ENCODE assay signal across 19 mouse cellular contexts in the genomic region with DNA sequence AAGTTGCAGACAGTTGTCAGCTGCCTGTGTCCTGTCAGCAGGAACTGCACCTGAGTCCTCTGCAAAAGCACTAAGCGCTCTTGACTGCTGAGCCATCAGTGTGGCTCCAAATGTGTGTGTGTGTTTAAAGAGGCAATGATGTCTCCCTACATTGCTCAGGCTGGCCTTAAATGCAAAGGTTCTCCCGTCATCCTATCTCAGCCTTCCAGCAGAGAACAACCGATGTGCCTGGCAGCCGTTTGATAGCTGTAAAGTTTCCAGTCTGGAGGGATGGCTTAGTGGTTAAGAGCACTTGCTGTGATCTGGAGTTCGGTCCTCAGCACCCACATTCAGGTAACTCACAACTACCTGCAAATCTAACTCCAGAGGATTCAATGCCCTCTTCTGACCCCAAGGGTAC. TPM values are rescaled to one million over a fixed set of nuclear protein-coding genes. Genes with fewer than 3 reads are reported as not detected.
A peak's percentile ranks its signal among the peaks of the same experiment; 100 is the strongest.
DNase-seq lines count a peak whose midpoint lies in the region; ATAC-seq and TF ChIP-seq lines count a peak whose summit lies in the region.
"Had no signal": no experiment of that assay in that cellular context is flagged by ENCODE, and none has a peak within 500 bp of the region (broad histone marks: within the 10 kb centered on the region; RNA-seq: fewer than 3 reads in every experiment).

No protein-coding gene starts in this region.

- no peak for TF ChIP-seq CTCF in liver, embryonic 14.5 days (IDR thresholded peaks at IDR 0.05; ENCODE audit: low read depth)

- 61% methylated on average over 5 of the region's 5 CpGs for WGBS in liver, embryonic 11.5 days
- 41% methylated on average over 5 of the region's 5 CpGs for WGBS in liver, embryonic 14.5 days (ENCODE audit: insufficient replicate concordance)

- H3K36me3 ChIP-seq in liver, embryonic 11.5 days (ENCODE audit: control insufficient read depth, insufficient read depth, low read length) = no peaks in the 10 kb centered on the region
- no peaks in the 10 kb centered on the region for H3K36me3 ChIP-seq in liver, embryonic 14.5 days (replicated peaks; ENCODE audit: control insufficient read depth, insufficient read depth, low read depth)
- H3K36me3 ChIP-seq: embryonic facial prominence, embryonic 10.5 days; embryonic facial prominence, embryonic 12.5 days; forebrain, embryonic 15.5 days had no signal

- H3K4me2 ChIP-seq in liver, embryonic 11.5 days = no peak overlapping the region
- H3K4me2 ChIP-seq in liver, embryonic 14.5 days (ENCODE audit: low read depth) = no peak overlapping the region
- H3K4me2 ChIP-seq: embryonic facial prominence, embryonic 12.5 days; forebrain, embryonic 13.5 days; forebrain, embryonic 15.5 days had no signal

- no peaks in the 10 kb centered on the region for H3K9me3 ChIP-seq in liver, embryonic 11.5 days (ENCODE audit: control insufficient read depth, low read length)
- H3K9me3 ChIP-seq in liver, embryonic 14.5 days (ENCODE audit: control insufficient read depth, low read length) = no peaks in the 10 kb centered on the region
- H3K9me3 ChIP-seq: embryonic facial prominence, embryonic 10.5 days; embryonic facial prominence, embryonic 12.5 days; forebrain, embryonic 13.5 days; forebrain, embryonic 15.5 days had no signal

- peak; percentile 56 for ATAC-seq in liver, embryonic 11.5 days (replicated peaks; ENCODE audit: low FRiP score)
- no peak for ATAC-seq in liver, embryonic 14.5 days (ENCODE audit: insufficient read depth)
- ATAC-seq in CD4-positive, CD25-positive, alpha-beta regulatory T cell, adult 4 months = no peak
- ATAC-seq: forebrain, embryonic 13.5 days; forebrain, embryonic 15.5 days; forebrain, postnatal 0 days had no signal

- peak; percentile 44; the same call in 1 of the 2 replicates for TF ChIP-seq EP300 in liver, embryonic 14.5 days (IDR thresholded peaks at IDR 0.05; ENCODE audit: low read depth)

- H3K9ac ChIP-seq in liver, embryonic 11.5 days (ENCODE audit: low read depth, low read length) = no peak overlapping the region
- no peak overlapping the region for H3K9ac ChIP-seq in liver, embryonic 14.5 days (replicated peaks)
- H3K9ac ChIP-seq: embryonic facial prominence, embryonic 12.5 days; forebrain, embryonic 13.5 days; forebrain, embryonic 15.5 days; forebrain, postnatal 0 days had no signal

- no peaks in the 10 kb centered on the region for H3K27me3 ChIP-seq in liver, embryonic 11.5 days (replicated peaks; ENCODE audit: control insufficient read depth, insufficient read depth, low read length)
- H3K27me3 ChIP-seq in liver, embryonic 14.5 days (ENCODE audit: control insufficient read depth, insufficient read depth, low read length) = no peaks in the 10 kb centered on the region
- H3K27me3 ChIP-seq: embryonic facial prominence, embryonic 12.5 days; forebrain, embryonic 15.5 days had no signal

- no peak for DNase-seq in liver, embryonic 11.5 days (ENCODE audit: low spot score)
- DNase-seq in liver = no peak
- DNase-seq in c-Kit-positive CD71-positive TER-119-positive erythroid progenitor cells, embryonic 14.5 days (ENCODE audit: low spot score) = peak; percentile 4
- peak in 1 of 3 experiments; percentile 3 for DNase-seq in liver, embryonic 14.5 days (ENCODE audit: low read depth in 3 of 3, low spot score in 3 of 3)
- DNase-seq: adrenal gland, adult 2 months; adrenal gland, postnatal 10 days; adrenal gland, postnatal 25 days; B cell, adult 2 months; cerebellum, adult 11-12 months; cerebellum, adult 2 months; cerebellum, adult 9-10 months; cerebellum, postnatal 10 days; cerebellum, postnatal 25 days; forebrain, postnatal 0 days had no signal

- peaks cover 22% of the 10 kb centered on the region for H3K4me1 ChIP-seq in liver, embryonic 11.5 days (replicated peaks; ENCODE audit: control insufficient read depth, insufficient read depth, low read length)
- H3K4me1 ChIP-seq in liver, embryonic 14.5 days (replicated peaks; ENCODE audit: control insufficient read depth in 2 of 2, insufficient read depth in 2 of 2, low read length in 1 of 2) = peaks cover 2 to 16% of the 10 kb centered on the region in 2 experiments; a peak in 3 of 4 replicates
- H3K4me1 ChIP-seq: embryonic facial prominence, embryonic 12.5 days; forebrain, embryonic 13.5 days; forebrain, embryonic 15.5 days had no signal

- no peak overlapping the region for H3K4me3 ChIP-seq in liver, embryonic 11.5 days (ENCODE audit: low read depth, low read length)
- H3K4me3 ChIP-seq in liver, embryonic 14.5 days (ENCODE audit: insufficient read depth in 1 of 2, low read depth in 2 of 2, low read length in 2 of 2) = no peak overlapping the region
- H3K4me3 ChIP-seq: embryonic facial prominence, embryonic 10.5 days; embryonic facial prominence, embryonic 12.5 days; forebrain, embryonic 13.5 days; forebrain, embryonic 15.5 days had no signal

- H3K27ac ChIP-seq in liver, embryonic 11.5 days (ENCODE audit: low read depth, low read length) = no peak overlapping the region; the same call in 1 of the 2 replicates
- no peak overlapping the region for H3K27ac ChIP-seq in liver, embryonic 14.5 days
- H3K27ac ChIP-seq: embryonic facial prominence, embryonic 10.5 days; embryonic facial prominence, embryonic 12.5 days; forebrain, embryonic 13.5 days; forebrain, embryonic 15.5 days had no signal

RNA-seq across cellular contexts. Expression of a gene that starts 55.6 kb away (rescaled TPM):
- 16.5 and 17.8 TPM in 2 replicates for polyA plus RNA-seq in liver, embryonic 11.5 days (2014; fragmentation: Nextera tagmentation; extraction: Ambion mirVana)
- polyA plus RNA-seq in liver, embryonic 14.5 days (2012; rRNA removed) = 1.3 and 2.5 TPM in 2 replicates
- polyA plus RNA-seq in liver, embryonic 14.5 days (2014; fragmentation: Nextera tagmentation; extraction: Ambion mirVana) = 4.8 and 5.7 TPM in 2 replicates
- polyA plus RNA-seq in CD4-positive, CD25-positive, alpha-beta regulatory T cell, adult 4 months (2017; shearing (Covaris generic)) = 10 to 100 TPM; 21.2 to 22.1 TPM

RNA-seq across cellular contexts. Expression of a gene that starts 56.7 kb away (rescaled TPM):
- 0.77 and 1.3 TPM in 2 replicates for polyA plus RNA-seq in liver, embryonic 11.5 days (2014; fragmentation: Nextera tagmentation; extraction: Ambion mirVana)
- polyA plus RNA-seq in liver, embryonic 14.5 days (2012; rRNA removed) = 0.10 and 0.16 TPM in 2 replicates
- polyA plus RNA-seq in liver, embryonic 14.5 days (2014; fragmentation: Nextera tagmentation; extraction: Ambion mirVana) = 0.08 and 0.28 TPM in 2 replicates
- not detected for polyA plus RNA-seq in CD4-positive, CD25-positive, alpha-beta regulatory T cell, adult 4 months (2017; shearing (Covaris generic))
